Mouse (Mus musculus) bone marrow, adult 2 months (tissue): Measurements from ENCODE around the gene Capn15. TPM values are rescaled to one million over a fixed set of nuclear protein-coding genes. Genes with fewer than 3 reads are reported as not detected.
A peak's percentile ranks its signal among the peaks of the same experiment; 100 is the strongest.

Experiments
- H3K27ac ChIP-seq: fragments of 200-500 bp; 2 replicates; pipeline ENCODE4 v1.5.1; 2012; ENCODE audit warnings: low read depth, mild to moderate bottlenecking, control low read depth, inconsistent platforms, low read length; ENCODE audit not compliant: control insufficient read depth, poor library complexity, insufficient read depth
- H3K4me1 ChIP-seq: fragments of 200-500 bp; 2 replicates; pipeline ENCODE4 v1.6.1; 2011; ENCODE audit warnings: low read length; ENCODE audit not compliant: control insufficient read depth, insufficient read depth
- H3K4me3 ChIP-seq: fragments of 200-500 bp; replicated peaks from 2 replicates; pipeline ENCODE3; 2011; ENCODE audit warnings: mild to moderate bottlenecking, low read depth, low read length, control low read depth; ENCODE audit not compliant: control insufficient read depth
- CTCF ChIP-seq: fragments of 200-500 bp; IDR thresholded peaks from 2 replicates; pipeline ENCODE4 v1.5.1; 2011; ENCODE audit warnings: low read length, control low read depth; ENCODE audit not compliant: control insufficient read depth, insufficient read depth
- POLR2A ChIP-seq: fragments of 200-500 bp; IDR thresholded peaks from 2 replicates; pipeline ENCODE4 v1.6.1; 2011; ENCODE audit warnings: low read depth, mild to moderate bottlenecking, control low read depth, low read length, borderline replicate concordance; ENCODE audit not compliant: control insufficient read depth
- WGBS: fragments of 180-500 bp; shearing (Covaris S2); methylation state at CpG from one replicate; pipeline ENCODE4 v1.1.7; 2018; 5-methylcytosine and 5-hydroxymethylcytosine counted together
- polyA plus RNA-seq: library from polyadenylated mRNA; stranded (reverse); fragments of >200 nt; gene quantifications from 2 replicates; pipeline ENCODE4 v1.2.4, GENCODE M21; 2011; ENCODE audit warnings: low replicate concordance; ENCODE audit not compliant: missing spikeins, insufficient read depth, insufficient read length

The Capn15 gene
- polyA plus RNA-seq, 1 experiment: 18.2 TPM

GRCm38 (mm10) chr17:26007646-26008045 is 22.1 kb upstream of the Capn15 start:
- H3K4me3 ChIP-seq: no peak overlapping the region
- H3K4me1 ChIP-seq: peaks cover 2% of the 10 kb centered on the region; the same call in 1 of the 2 replicates
- no peak for TF ChIP-seq POLR2A
- no peak for TF ChIP-seq CTCF
- no peak overlapping the region for H3K27ac ChIP-seq
- 13% methylated on average over 2 of the region's 2 CpGs for WGBS

GRCm38 (mm10) chr17:26005731-26006450 is 20.3 kb upstream of the Capn15 start:
- no peak overlapping the region for H3K4me3 ChIP-seq
- no peaks in the 10 kb centered on the region; the same call in 1 of the 2 replicates for H3K4me1 ChIP-seq
- whole genome bisulfite sequencing: 8% methylated on average over 10 of the region's 10 CpGs
- TF ChIP-seq POLR2A: no peak
- no peak for TF ChIP-seq CTCF
- H3K27ac ChIP-seq: no peak overlapping the region

- H3K27ac ChIP-seq: no peak overlapping the region
Observed at GRCm38 (mm10) chr17:26004711-26005110, 19.1 kb upstream of the Capn15 start.

GRCm38 (mm10) chr17:26003864-26004263 is 18.3 kb upstream of the Capn15 start:
- H3K4me1 ChIP-seq: no peaks in the 10 kb centered on the region; the same call in 1 of the 2 replicates
- TF ChIP-seq CTCF (no peak), POLR2A (no peak)
- no peak overlapping the region for H3K27ac ChIP-seq
- WGBS: 87% methylated on average over 2 of the region's 2 CpGs
- no peak overlapping the region for H3K4me3 ChIP-seq

More at GRCm38 (mm10) chr17:26004711-26005110, 19.1 kb upstream of the Capn15 start:
- WGBS: 88% methylated on average over 15 of the region's 15 CpGs
- TF ChIP-seq CTCF: no peak
- TF ChIP-seq POLR2A: no peak
- Histone ChIP-seq H3K4me3 (no peak overlapping the region), H3K4me1 (no peaks in the 10 kb centered on the region; the same call in 1 of the 2 replicates)

GRCm38 (mm10) chr17:25998425-25998824 is 12.8 kb upstream of the Capn15 start:
- peaks cover 2% of the 10 kb centered on the region for H3K4me1 ChIP-seq
- no peak for TF ChIP-seq CTCF
- TF ChIP-seq POLR2A: no peak
- WGBS: 77% methylated on average over 11 of the region's 11 CpGs
- no peak overlapping the region for H3K27ac ChIP-seq
- no peak overlapping the region for H3K4me3 ChIP-seq

GRCm38 (mm10) chr17:25993489-25993888 is 7.9 kb upstream of the Capn15 start:
- peaks cover 5% of the 10 kb centered on the region for H3K4me1 ChIP-seq
- 76% methylated on average over 3 of the region's 3 CpGs for WGBS
- no peak for TF ChIP-seq CTCF
- no peak for TF ChIP-seq POLR2A
- no peak overlapping the region for H3K4me3 ChIP-seq
- H3K27ac ChIP-seq: no peak overlapping the region

- H3K4me1 ChIP-seq: peaks cover 3% of the 10 kb centered on the region; the same call in 1 of the 2 replicates
- H3K27ac ChIP-seq: no peak overlapping the region
- TF ChIP-seq CTCF (no peak), POLR2A (no peak)
- WGBS: 93% methylated on average over 4 of the region's 4 CpGs
- no peak overlapping the region for H3K4me3 ChIP-seq
Observed at GRCm38 (mm10) chr17:25992274-25992673, 6.7 kb upstream of the Capn15 start.

GRCm38 (mm10) chr17:25990331-25990730 is 4.7 kb upstream of the Capn15 start:
- Histone ChIP-seq H3K27ac (no peak overlapping the region), H3K4me3 (no peak overlapping the region), H3K4me1 (peaks cover 3% of the 10 kb centered on the region; the same call in 1 of the 2 replicates)
- WGBS: 12% methylated on average over 5 of the region's 5 CpGs
- TF ChIP-seq CTCF (no peak), POLR2A (no peak)

- peak overlapping the region; percentile 35 for H3K27ac ChIP-seq
- H3K4me1 ChIP-seq: peaks cover 2% of the 10 kb centered on the region; the same call in 1 of the 2 replicates
- WGBS: 9% methylated on average over 17 of the region's 17 CpGs
- no peak for TF ChIP-seq POLR2A
- no peak for TF ChIP-seq CTCF
- peak overlapping the region; percentile 70 for H3K4me3 ChIP-seq
Observed at GRCm38 (mm10) chr17:25984556-25985305, 865 bp downstream of the Capn15 start.
